Mouse (Mus musculus): Measurements from ENCODE around the gene Cd3g. TPM values are rescaled to one million over a fixed set of nuclear protein-coding genes. Genes with fewer than 3 reads are reported as not detected.

Gene Cd3g
- total RNA-seq (2023) = 487 TPM

GRCm38 (mm10) chr9:44980242-44980641 lies at the start of gene Cd3g:
Gene Cd3g, minus strand, starts transcription at chr9:44980431.

GRCm38 (mm10) chr9:45009180-45010078 lies 29.2 kb upstream of the Cd3g start, which contains the start of gene Cd3e:
Gene Cd3e, minus strand, starts transcription at chr9:45009627.

GRCm38 (mm10) chr9:44981676-44982075 lies 1.4 kb upstream of the Cd3g start, which contains the start of gene Cd3d:
Gene Cd3d, plus strand, starts transcription at chr9:44981786.

GRCm38 (mm10) chr9:44965126-44965832 lies 15.0 kb downstream of the Cd3g start, which contains the start of gene Ube4a:
Gene Ube4a, minus strand, starts transcription at chr9:44965600.

GRCm38 (mm10) chr9:44920374-44921122 lies 59.7 kb downstream of the Cd3g start, which contains the start of gene Atp5l:
Gene Atp5l, minus strand, starts transcription at chr9:44920742.

Other genes with a start within 250 kb of the Cd3g start
- 5.0 TPM for gene Phldb1, start 245.2 kb downstream of the Cd3g start, total RNA-seq (2023)
- 120 TPM for gene Arcn1, start 212.6 kb downstream of the Cd3g start, total RNA-seq (2023)
- 66.4 TPM for gene Ift46, start 212.5 kb downstream of the Cd3g start, total RNA-seq (2023)
- 0.65 TPM for gene Tmem25, start 181.1 kb downstream of the Cd3g start, total RNA-seq (2023)
- 3.5 TPM for gene Ttc36, start 177.4 kb downstream of the Cd3g start, total RNA-seq (2023)
- 156 TPM for gene Kmt2a, start 99.1 kb downstream of the Cd3g start, total RNA-seq (2023)
- 145 TPM for gene Atp5l, start 59.7 kb downstream of the Cd3g start, total RNA-seq (2023)
- 118 TPM for gene Ube4a, start 14.8 kb downstream of the Cd3g start, total RNA-seq (2023)
- gene Cd3d, start 1.4 kb upstream of the Cd3g start, total RNA-seq (2023) = 428 TPM
- 844 TPM for gene Cd3e, start 29.2 kb upstream of the Cd3g start, total RNA-seq (2023)
- gene Mpzl2, start 59.4 kb upstream of the Cd3g start, total RNA-seq (2023) = 0.41 TPM
- 16.9 TPM for gene Mpzl3, start 74.8 kb upstream of the Cd3g start, total RNA-seq (2023)
- 9.7 TPM for gene Jaml, start 98.8 kb upstream of the Cd3g start, total RNA-seq (2023)
- gene Scn2b, start 137.4 kb upstream of the Cd3g start, total RNA-seq (2023) = 0.27 TPM
- gene Scn4b, start 158.0 kb upstream of the Cd3g start, total RNA-seq (2023) = 0.12 TPM
- not detected for gene BC049352, start 201.6 kb upstream of the Cd3g start, total RNA-seq (2023)
- gene Tmprss4, start 223.7 kb upstream of the Cd3g start, total RNA-seq (2023) = not detected

All from CD4-positive naive resting alpha-beta T cell, adult 57 days (primary cell).